Mouse (Mus musculus): ENCODE measurements at regions not wholly inside any gene's neighbourhood (a gene's known extent, or its start where the extent isn't known, plus 50 kb on each side); places are given as distances from the start of the nearest gene placed in this dataset.

DNA sequence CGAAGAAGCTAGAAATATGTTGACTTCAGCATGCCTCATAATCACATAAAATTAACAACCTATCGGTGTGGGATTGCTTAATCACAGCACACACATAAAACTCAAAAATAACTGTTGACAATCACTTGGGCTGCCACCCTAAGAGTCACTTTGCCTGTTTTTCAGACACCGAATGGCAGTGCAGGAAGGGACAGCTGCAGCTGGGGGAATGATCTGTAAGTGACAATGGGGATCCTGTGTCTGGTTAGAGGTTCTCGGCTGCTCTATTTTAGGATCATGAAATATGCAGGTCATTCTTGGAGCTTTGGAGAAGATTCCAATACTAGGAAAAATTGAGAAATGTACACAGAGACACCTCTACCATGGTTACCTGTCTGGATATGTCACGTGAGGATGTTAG lies 54.4 kb upstream of the Tcf12 start:
- Histone ChIP-seq H3K4me1 (ENCODE audit: control insufficient read depth in 2 of 2, insufficient read depth in 2 of 2, low read length in 2 of 2, poor library complexity in 1 of 2) (peaks cover 0 to 11% of the 10 kb centered on the region in 2 experiments; a peak in 2 of 4 replicates), H3K36me3 (ENCODE audit: control insufficient read depth, insufficient read depth, low read length, poor library complexity, severe bottlenecking) (no peaks in the 10 kb centered on the region), H3K27ac (ENCODE audit: insufficient read depth, low read depth, low read length, poor library complexity, severe bottlenecking) (no peak overlapping the region), H3K9ac (ENCODE audit: insufficient read depth, low read depth, low read length, poor library complexity, severe bottlenecking) (no peak overlapping the region), H3K4me3 (ENCODE audit: insufficient read depth in 1 of 2, low read depth in 1 of 2, low read length in 2 of 2, poor library complexity in 1 of 2, severe bottlenecking in 1 of 2) (no peak overlapping the region), H3K9me3 (ENCODE audit: control insufficient read depth, insufficient read depth, low read depth, low read length) (no peaks in the 10 kb centered on the region)
- DNase-seq (ENCODE audit: low read depth, low spot score) = no peak
- TF ChIP-seq CHD2 (IDR thresholded peaks at IDR 0.05; ENCODE audit: low read depth, low read length) (no peak), ZC3H11A (IDR thresholded peaks at IDR 0.05; ENCODE audit: borderline replicate concordance, low read depth, low read length) (no peak), ZNF384 (IDR thresholded peaks at IDR 0.05; ENCODE audit: low read depth, low read length) (no peak), HCFC1 (IDR thresholded peaks at IDR 0.05; ENCODE audit: borderline replicate concordance, insufficient read depth, low read length) (no peak), MAFK (IDR thresholded peaks at IDR 0.05; ENCODE audit: insufficient read depth, low read depth, low read length) (no peak)
- in situ Hi-C loops (cut with MboI; ENCODE audit: low sequenced_read_pairs in 2 of 2, unreplicated experiment in 2 of 2) = no loop called here

DNA sequence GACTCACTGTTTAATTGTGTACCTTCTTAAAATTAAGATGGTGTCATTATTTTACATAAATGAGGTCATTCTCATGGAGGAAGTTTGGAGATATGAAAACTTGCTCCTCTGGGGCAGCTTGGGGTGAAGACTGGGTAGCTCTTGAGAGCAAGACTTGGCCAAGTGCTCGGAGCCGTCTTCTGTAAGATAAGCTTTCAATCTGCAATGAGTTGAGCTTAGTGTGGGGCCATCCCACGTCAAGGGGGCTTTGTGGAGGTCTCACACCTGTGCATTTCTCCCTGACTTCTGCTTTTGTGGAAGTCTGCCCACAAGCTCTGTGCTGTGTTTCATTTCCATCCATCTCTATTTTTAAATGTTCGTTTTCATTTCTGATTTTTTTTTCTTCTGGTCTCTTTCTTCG lies 54.9 kb upstream of the Tcf12 start:
- H3K9ac ChIP-seq (ENCODE audit: insufficient read depth, low read depth, low read length, poor library complexity, severe bottlenecking) = no peak overlapping the region
- no peak overlapping the region for H3K4me3 ChIP-seq (ENCODE audit: insufficient read depth in 1 of 2, low read depth in 1 of 2, low read length in 2 of 2, poor library complexity in 1 of 2, severe bottlenecking in 1 of 2)
- no peak for TF ChIP-seq HCFC1 (IDR thresholded peaks at IDR 0.05; ENCODE audit: borderline replicate concordance, insufficient read depth, low read length)
- TF ChIP-seq ZC3H11A (IDR thresholded peaks at IDR 0.05; ENCODE audit: borderline replicate concordance, low read depth, low read length) = no peak
- no peak for TF ChIP-seq CHD2 (IDR thresholded peaks at IDR 0.05; ENCODE audit: low read depth, low read length)
- TF ChIP-seq ZNF384 (IDR thresholded peaks at IDR 0.05; ENCODE audit: low read depth, low read length) = no peak
- TF ChIP-seq MAFK (IDR thresholded peaks at IDR 0.05; ENCODE audit: insufficient read depth, low read depth, low read length) = no peak
- DNase-seq (ENCODE audit: low read depth, low spot score) = no peak
- in situ Hi-C loops (cut with MboI; ENCODE audit: low sequenced_read_pairs in 2 of 2, unreplicated experiment in 2 of 2) = no loop called here
- H3K9me3 ChIP-seq (ENCODE audit: control insufficient read depth, insufficient read depth, low read depth, low read length) = no peaks in the 10 kb centered on the region
- H3K4me1 ChIP-seq (ENCODE audit: control insufficient read depth in 2 of 2, insufficient read depth in 2 of 2, low read length in 2 of 2, poor library complexity in 1 of 2) = peaks cover 0 to 11% of the 10 kb centered on the region in 2 experiments; a peak in 2 of 4 replicates
- no peaks in the 10 kb centered on the region for H3K36me3 ChIP-seq (ENCODE audit: control insufficient read depth, insufficient read depth, low read length, poor library complexity, severe bottlenecking)
- no peak overlapping the region for H3K27ac ChIP-seq (ENCODE audit: insufficient read depth, low read depth, low read length, poor library complexity, severe bottlenecking)

DNA sequence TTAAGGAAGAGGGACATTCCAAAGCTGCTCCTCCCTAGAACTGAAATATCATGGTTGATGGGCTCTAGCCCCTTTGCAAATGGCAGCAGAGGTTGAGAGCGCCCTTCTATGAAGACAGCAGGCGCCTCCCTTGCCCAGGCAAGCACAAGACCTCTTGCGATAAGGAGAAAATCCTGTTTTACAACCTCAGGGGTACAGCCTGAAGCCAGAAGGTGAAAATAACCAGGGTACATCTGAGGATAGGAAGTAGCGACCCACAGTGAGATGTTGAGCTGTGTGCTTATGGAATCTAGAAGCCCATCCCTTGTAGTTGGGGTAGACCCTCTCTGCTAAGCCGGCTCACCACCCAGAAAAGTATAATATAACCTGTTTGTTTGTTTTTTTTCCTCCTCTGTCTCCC lies 57.6 kb upstream of the Tcf12 start:
- peak overlapping the region; percentile 31; the same call in 1 of the 2 replicates for H3K9ac ChIP-seq (ENCODE audit: insufficient read depth, low read depth, low read length, poor library complexity, severe bottlenecking)
- TF ChIP-seq CHD2 (IDR thresholded peaks at IDR 0.05; ENCODE audit: low read depth, low read length) (no peak), ZNF384 (IDR thresholded peaks at IDR 0.05; ENCODE audit: low read depth, low read length) (no peak), ZC3H11A (IDR thresholded peaks at IDR 0.05; ENCODE audit: borderline replicate concordance, low read depth, low read length) (no peak), MAFK (IDR thresholded peaks at IDR 0.05; ENCODE audit: insufficient read depth, low read depth, low read length) (no peak), HCFC1 (IDR thresholded peaks at IDR 0.05; ENCODE audit: borderline replicate concordance, insufficient read depth, low read length) (no peak)
- H3K4me3 ChIP-seq (ENCODE audit: insufficient read depth in 1 of 2, low read depth in 1 of 2, low read length in 2 of 2, poor library complexity in 1 of 2, severe bottlenecking in 1 of 2) = peak overlapping the region in 1 of 2 experiments; percentile 1; a peak in 2 of 4 replicates
- H3K27ac ChIP-seq (ENCODE audit: insufficient read depth, low read depth, low read length, poor library complexity, severe bottlenecking) = peak overlapping the region; percentile 60
- peaks cover 0 to 11% of the 10 kb centered on the region in 2 experiments; a peak in 2 of 4 replicates for H3K4me1 ChIP-seq (ENCODE audit: control insufficient read depth in 2 of 2, insufficient read depth in 2 of 2, low read length in 2 of 2, poor library complexity in 1 of 2)
- H3K36me3 ChIP-seq (ENCODE audit: control insufficient read depth, insufficient read depth, low read length, poor library complexity, severe bottlenecking) = no peaks in the 10 kb centered on the region
- in situ Hi-C loops (cut with MboI; ENCODE audit: low sequenced_read_pairs in 2 of 2, unreplicated experiment in 2 of 2) = no loop called here
- no peaks in the 10 kb centered on the region for H3K9me3 ChIP-seq (ENCODE audit: control insufficient read depth, insufficient read depth, low read depth, low read length)
- no peak for DNase-seq (ENCODE audit: low read depth, low spot score)

DNA sequence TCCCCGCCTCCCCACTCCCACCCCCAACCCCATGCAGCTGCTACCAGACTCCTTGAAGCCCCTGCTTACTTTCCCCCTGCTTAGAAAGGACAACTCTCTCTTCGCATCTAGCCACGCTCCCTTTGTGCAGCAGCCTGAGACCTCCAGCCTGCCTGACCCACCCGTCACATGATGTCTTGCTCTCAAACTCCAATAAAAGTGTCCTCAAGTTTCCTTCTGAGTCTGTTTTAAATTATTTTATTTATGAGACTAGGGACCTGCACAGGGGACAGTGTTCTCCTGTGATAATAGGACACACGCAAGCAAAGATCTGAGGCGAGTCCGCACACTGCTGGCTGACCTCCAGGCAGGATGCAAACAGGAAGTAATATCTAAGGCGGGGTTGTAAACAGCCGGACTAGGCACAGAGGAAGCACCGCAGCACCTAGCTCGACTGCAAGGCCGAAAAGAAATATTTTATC lies 58.1 kb upstream of the Tcf12 start:
- no peak for DNase-seq (ENCODE audit: low read depth, low spot score)
- Histone ChIP-seq H3K4me3 (ENCODE audit: insufficient read depth in 1 of 2, low read depth in 1 of 2, low read length in 2 of 2, poor library complexity in 1 of 2, severe bottlenecking in 1 of 2) (peak overlapping the region; percentile 3 to 43), H3K9me3 (ENCODE audit: control insufficient read depth, insufficient read depth, low read depth, low read length) (no peaks in the 10 kb centered on the region), H3K36me3 (ENCODE audit: control insufficient read depth, insufficient read depth, low read length, poor library complexity, severe bottlenecking) (no peaks in the 10 kb centered on the region), H3K27ac (ENCODE audit: insufficient read depth, low read depth, low read length, poor library complexity, severe bottlenecking) (peak overlapping the region; percentile 72), H3K4me1 (ENCODE audit: control insufficient read depth in 2 of 2, insufficient read depth in 2 of 2, low read length in 2 of 2, poor library complexity in 1 of 2) (peaks cover 0 to 11% of the 10 kb centered on the region in 2 experiments; a peak in 2 of 4 replicates), H3K9ac (ENCODE audit: insufficient read depth, low read depth, low read length, poor library complexity, severe bottlenecking) (peak overlapping the region; percentile 26; the same call in 1 of the 2 replicates)
- no peak for TF ChIP-seq ZC3H11A (IDR thresholded peaks at IDR 0.05; ENCODE audit: borderline replicate concordance, low read depth, low read length)
- no peak for TF ChIP-seq ZNF384 (IDR thresholded peaks at IDR 0.05; ENCODE audit: low read depth, low read length)
- TF ChIP-seq MAFK (IDR thresholded peaks at IDR 0.05; ENCODE audit: insufficient read depth, low read depth, low read length) = no peak
- no peak for TF ChIP-seq HCFC1 (IDR thresholded peaks at IDR 0.05; ENCODE audit: borderline replicate concordance, insufficient read depth, low read length)
- TF ChIP-seq CHD2 (IDR thresholded peaks at IDR 0.05; ENCODE audit: low read depth, low read length) = no peak
- in situ Hi-C loops (cut with MboI; ENCODE audit: low sequenced_read_pairs in 2 of 2, unreplicated experiment in 2 of 2) = no loop called here
